Mouse (Mus musculus): Measurements from ENCODE around the gene Kat5. TPM values are rescaled to one million over a fixed set of nuclear protein-coding genes. Genes with fewer than 3 reads are reported as not detected.

The Kat5 gene
- polyA plus RNA-seq, 2 experiments: 27.4 to 115 TPM

DNA sequence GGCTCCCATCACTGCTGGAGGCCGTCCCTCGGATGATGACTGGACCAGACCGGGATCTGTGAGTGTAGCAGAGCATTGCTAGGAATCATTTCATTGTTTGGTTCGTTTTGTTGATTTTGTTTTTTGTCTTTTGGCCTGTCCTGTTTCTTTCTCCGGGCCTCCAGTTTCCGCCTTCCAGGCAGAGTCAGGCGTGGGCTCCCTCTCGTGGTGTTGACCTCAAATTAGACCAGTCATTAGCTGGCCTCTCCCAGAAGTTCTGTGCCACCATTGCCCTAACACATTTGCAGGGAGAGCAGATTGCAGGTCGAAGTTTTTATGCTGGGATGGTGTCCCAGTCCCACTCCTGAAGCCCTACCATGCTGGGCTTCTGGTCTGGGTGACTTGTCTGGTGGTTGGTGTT is 20.9 kb downstream of the Kat5 start:
- Histone ChIP-seq H3K27me3 (ENCODE audit: control insufficient read depth, insufficient read depth, low read length) (no peaks in the 10 kb centered on the region), H3K4me2 (replicated peaks; ENCODE audit: low read depth, low read length, severe bottlenecking) (no peak overlapping the region), H3K4me1 (ENCODE audit: control insufficient read depth, insufficient read depth, low read length) (no peaks in the 10 kb centered on the region), H3K36me3 (ENCODE audit: control insufficient read depth, insufficient read depth, low read length) (no peaks in the 10 kb centered on the region), H3K9ac (ENCODE audit: low read depth, low read length, severe bottlenecking) (no peak overlapping the region), H3K4me3 (replicated peaks; ENCODE audit: low read length) (no peak overlapping the region), H3K9me3 (ENCODE audit: control insufficient read depth, low read length) (no peaks in the 10 kb centered on the region), H3K27ac (replicated peaks; ENCODE audit: low read depth, low read length) (no peak overlapping the region)
- no peak for TF ChIP-seq POLR2A (IDR thresholded peaks at IDR 0.05; ENCODE audit: borderline replicate concordance, extremely low read depth, insufficient read depth, insufficient read length)
- 72% methylated on average over 9 of the region's 9 CpGs for WGBS
- ATAC-seq (ENCODE audit: low FRiP score, low read depth): no peak
- DNase-seq (ENCODE audit: low spot score): no peak

- DNase-seq (ENCODE audit: low spot score) (no peak), ATAC-seq (ENCODE audit: low FRiP score, low read depth) (no peak)
- Histone ChIP-seq H3K36me3 (ENCODE audit: control insufficient read depth, insufficient read depth, low read length) (no peaks in the 10 kb centered on the region), H3K9ac (ENCODE audit: low read depth, low read length, severe bottlenecking) (no peak overlapping the region), H3K4me3 (replicated peaks; ENCODE audit: low read length) (no peak overlapping the region), H3K27ac (replicated peaks; ENCODE audit: low read depth, low read length) (no peak overlapping the region), H3K9me3 (ENCODE audit: control insufficient read depth, low read length) (no peaks in the 10 kb centered on the region), H3K4me1 (ENCODE audit: control insufficient read depth, insufficient read depth, low read length) (no peaks in the 10 kb centered on the region), H3K27me3 (ENCODE audit: control insufficient read depth, insufficient read depth, low read length) (no peaks in the 10 kb centered on the region), H3K4me2 (replicated peaks; ENCODE audit: low read depth, low read length, severe bottlenecking) (no peak overlapping the region)
- 72% methylated on average over 2 of the region's 2 CpGs for WGBS
- TF ChIP-seq POLR2A (IDR thresholded peaks at IDR 0.05; ENCODE audit: borderline replicate concordance, extremely low read depth, insufficient read depth, insufficient read length): no peak
Observed at GRCm38 (mm10) chr19:5581995-5582394, 28.0 kb downstream of the Kat5 start.

GRCm38 (mm10) chr19:5580776-5581175 is 29.3 kb downstream of the Kat5 start:
- WGBS: 79% methylated on average over 6 of the region's 6 CpGs

GRCm38 (mm10) chr19:5579971-5580370 is 30.1 kb downstream of the Kat5 start:
- WGBS: 74% methylated on average over 4 of the region's 4 CpGs
- no peaks in the 10 kb centered on the region for H3K27me3 ChIP-seq (ENCODE audit: control insufficient read depth, insufficient read depth, low read length)
- no peak for TF ChIP-seq POLR2A (IDR thresholded peaks at IDR 0.05; ENCODE audit: borderline replicate concordance, extremely low read depth, insufficient read depth, insufficient read length)
- no peak overlapping the region for H3K27ac ChIP-seq (replicated peaks; ENCODE audit: low read depth, low read length)
- no peak overlapping the region for H3K4me3 ChIP-seq (replicated peaks; ENCODE audit: low read length)
- H3K4me1 ChIP-seq (ENCODE audit: control insufficient read depth, insufficient read depth, low read length): no peaks in the 10 kb centered on the region
- no peak overlapping the region for H3K4me2 ChIP-seq (replicated peaks; ENCODE audit: low read depth, low read length, severe bottlenecking)
- no peak overlapping the region for H3K9ac ChIP-seq (ENCODE audit: low read depth, low read length, severe bottlenecking)
- no peaks in the 10 kb centered on the region for H3K9me3 ChIP-seq (ENCODE audit: control insufficient read depth, low read length)
- ATAC-seq (ENCODE audit: low FRiP score, low read depth) (no peak), DNase-seq (ENCODE audit: low spot score) (no peak)
- no peaks in the 10 kb centered on the region for H3K36me3 ChIP-seq (ENCODE audit: control insufficient read depth, insufficient read depth, low read length)

More at GRCm38 (mm10) chr19:5580776-5581175, 29.3 kb downstream of the Kat5 start:
- no peaks in the 10 kb centered on the region for H3K9me3 ChIP-seq (ENCODE audit: control insufficient read depth, low read length)
- no peak for ATAC-seq (ENCODE audit: low FRiP score, low read depth)
- H3K27ac ChIP-seq (replicated peaks; ENCODE audit: low read depth, low read length): no peak overlapping the region
- H3K4me3 ChIP-seq (replicated peaks; ENCODE audit: low read length): no peak overlapping the region
- no peak for DNase-seq (ENCODE audit: low spot score)
- H3K4me1 ChIP-seq (ENCODE audit: control insufficient read depth, insufficient read depth, low read length): no peaks in the 10 kb centered on the region
- H3K27me3 ChIP-seq (ENCODE audit: control insufficient read depth, insufficient read depth, low read length): no peaks in the 10 kb centered on the region
- no peak overlapping the region for H3K4me2 ChIP-seq (replicated peaks; ENCODE audit: low read depth, low read length, severe bottlenecking)
- no peak overlapping the region for H3K9ac ChIP-seq (ENCODE audit: low read depth, low read length, severe bottlenecking)
- TF ChIP-seq POLR2A (IDR thresholded peaks at IDR 0.05; ENCODE audit: borderline replicate concordance, extremely low read depth, insufficient read depth, insufficient read length): no peak
- H3K36me3 ChIP-seq (ENCODE audit: control insufficient read depth, insufficient read depth, low read length): no peaks in the 10 kb centered on the region

- H3K9ac ChIP-seq (ENCODE audit: low read depth, low read length, severe bottlenecking): no peak overlapping the region
- H3K27me3 ChIP-seq (ENCODE audit: control insufficient read depth, insufficient read depth, low read length): no peaks in the 10 kb centered on the region
- no peak overlapping the region for H3K4me3 ChIP-seq (replicated peaks; ENCODE audit: low read length)
- WGBS: 89% methylated on average over 1 of the region's 1 CpGs
- peaks cover under 1% of the 10 kb centered on the region; the same call in 1 of the 2 replicates for H3K36me3 ChIP-seq (ENCODE audit: control insufficient read depth, insufficient read depth, low read length)
- H3K27ac ChIP-seq (replicated peaks; ENCODE audit: low read depth, low read length): no peak overlapping the region
- no peak overlapping the region for H3K4me2 ChIP-seq (replicated peaks; ENCODE audit: low read depth, low read length, severe bottlenecking)
- H3K4me1 ChIP-seq (ENCODE audit: control insufficient read depth, insufficient read depth, low read length): no peaks in the 10 kb centered on the region
- DNase-seq (ENCODE audit: low spot score) (no peak), ATAC-seq (ENCODE audit: low FRiP score, low read depth) (no peak)
- no peak for TF ChIP-seq POLR2A (IDR thresholded peaks at IDR 0.05; ENCODE audit: borderline replicate concordance, extremely low read depth, insufficient read depth, insufficient read length)
- H3K9me3 ChIP-seq (ENCODE audit: control insufficient read depth, low read length): no peaks in the 10 kb centered on the region
Observed at GRCm38 (mm10) chr19:5575336-5575735, 34.7 kb downstream of the Kat5 start.

Data from limb, embryonic 14.5 days (tissue).